8 mouse cellular contexts compared by ENCODE assay signal in genomic region chr6:57582356-57582755, GRCm38 (mm10). TPM values are rescaled to one million over a fixed set of nuclear protein-coding genes. Genes with fewer than 3 reads are reported as not detected.
DNase-seq lines count a peak whose midpoint lies in the region.
"Had no signal": no experiment of that assay in that cellular context is flagged by ENCODE, and none has a peak within 500 bp of the region (broad histone marks: within the 10 kb centered on the region; RNA-seq: fewer than 3 reads in every experiment).

No protein-coding gene starts in this region.

- DNase-seq in thymus, postnatal 14 days = peak; percentile 31
- no peak for DNase-seq in thymus, postnatal 0 days (ENCODE audit: low spot score)
- DNase-seq in brain, adult 2 months (ENCODE audit: low read depth, low spot score) = peak; percentile 7
- peak; percentile 20 for DNase-seq in lung, postnatal 25 days (ENCODE audit: low spot score)
- no peak for DNase-seq in testis, postnatal 10 days (ENCODE audit: low spot score)
- no peak for DNase-seq in embryo, embryonic 9.5 days (ENCODE audit: extremely low spot score)
- DNase-seq in right cerebral cortex, postnatal 36 days (ENCODE audit: low spot score in 2 of 2) = no peak
- DNase-seq: cerebellum, adult 11 months had no signal

RNA-seq across cellular contexts. Expression of gene Herc6, which starts 1.6 kb away (rescaled TPM):
- 9.4 and 11.2 TPM in 2 replicates for polyA plus RNA-seq in thymus, postnatal 0 days (2015; fragmentation: Nextera tagmentation; extraction: Ambion mirVana)

RNA-seq across cellular contexts. Expression of gene Ppm1k, which starts 47.1 kb away (rescaled TPM):
- polyA plus RNA-seq in thymus, postnatal 0 days (2015; fragmentation: Nextera tagmentation; extraction: Ambion mirVana) = 8.3 and 8.5 TPM in 2 replicates

Comparison
In these comparisons a context has a peak if more than half of its experiments do, and no peak if none do; other contexts are left out.
1. DNase-seq: peak in thymus, postnatal 14 days (single experiment), brain, adult 2 months (single experiment) and lung, postnatal 25 days (single experiment); none in thymus, postnatal 0 days (single experiment), testis, postnatal 10 days (single experiment), embryo, embryonic 9.5 days (single experiment) and right cerebral cortex, postnatal 36 days (0 of 2).